Mouse (Mus musculus) CD4-positive, CD25-positive, alpha-beta regulatory T cell, adult 9 weeks (primary cell): Measurements from ENCODE around the gene Cfp. TPM values are rescaled to one million over a fixed set of nuclear protein-coding genes. Genes with fewer than 3 reads are reported as not detected.

Source experiments
- polyA plus RNA-seq: library from polyadenylated mRNA; unstranded; fragments of 100-300 nt; shearing (Covaris generic); gene quantifications from one replicate; pipeline ENCODE4 v1.2.1, GENCODE M21; 2017

Cfp gene
- 4.9 TPM for polyA plus RNA-seq

GRCm38 (mm10) chrX:20931364-20931763, at the start of gene Cfp:
TSS of gene Cfp (minus strand) at chrX:20931555.

DNA sequence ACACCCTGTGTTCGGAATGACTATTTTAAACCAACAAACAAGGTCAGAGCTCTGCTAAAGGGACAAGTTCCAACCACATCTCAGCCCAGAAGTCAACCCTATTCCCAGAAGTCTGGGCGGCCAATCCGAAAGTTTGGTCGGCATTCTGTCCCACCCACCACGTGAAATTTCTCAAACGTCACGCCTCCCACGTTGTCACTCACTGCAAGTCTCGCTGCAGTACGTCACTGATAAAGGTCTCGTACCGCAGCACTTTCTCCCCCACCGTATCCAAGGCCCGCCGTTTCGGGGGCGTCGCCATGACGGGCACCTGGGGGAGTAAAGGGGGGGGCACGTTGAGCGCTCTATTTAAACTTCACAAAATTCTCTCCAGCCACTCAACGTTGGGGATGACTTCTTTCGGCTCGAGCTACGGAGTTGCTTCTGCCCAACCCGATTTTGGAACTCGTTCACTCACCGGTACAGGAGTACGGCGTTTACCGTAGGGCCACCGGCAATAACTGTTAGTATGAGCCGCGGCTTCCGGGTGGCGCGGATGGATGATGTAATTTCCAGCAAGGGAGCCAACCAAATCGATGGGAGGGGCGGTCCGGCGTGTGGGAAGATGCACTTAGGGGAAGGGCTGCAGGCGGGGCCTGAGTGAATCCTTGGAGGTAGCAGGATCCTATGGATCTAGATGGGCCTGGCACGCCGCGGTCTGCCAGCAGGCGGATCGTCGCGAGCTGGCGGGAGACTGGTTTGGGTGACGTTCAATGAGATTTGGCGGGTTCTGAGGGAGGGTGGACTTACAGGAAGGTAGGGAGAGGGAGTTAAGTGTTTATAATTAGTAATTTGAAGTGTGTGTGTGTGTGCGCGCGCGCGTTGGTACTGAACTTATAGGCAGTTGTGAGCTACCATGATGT, 30.4 kb upstream of the Cfp start, which contains the start of gene Uxt:
Uxt (minus strand) TSS at position 541 of the 902 bp plus-strand sequence.

DNA sequence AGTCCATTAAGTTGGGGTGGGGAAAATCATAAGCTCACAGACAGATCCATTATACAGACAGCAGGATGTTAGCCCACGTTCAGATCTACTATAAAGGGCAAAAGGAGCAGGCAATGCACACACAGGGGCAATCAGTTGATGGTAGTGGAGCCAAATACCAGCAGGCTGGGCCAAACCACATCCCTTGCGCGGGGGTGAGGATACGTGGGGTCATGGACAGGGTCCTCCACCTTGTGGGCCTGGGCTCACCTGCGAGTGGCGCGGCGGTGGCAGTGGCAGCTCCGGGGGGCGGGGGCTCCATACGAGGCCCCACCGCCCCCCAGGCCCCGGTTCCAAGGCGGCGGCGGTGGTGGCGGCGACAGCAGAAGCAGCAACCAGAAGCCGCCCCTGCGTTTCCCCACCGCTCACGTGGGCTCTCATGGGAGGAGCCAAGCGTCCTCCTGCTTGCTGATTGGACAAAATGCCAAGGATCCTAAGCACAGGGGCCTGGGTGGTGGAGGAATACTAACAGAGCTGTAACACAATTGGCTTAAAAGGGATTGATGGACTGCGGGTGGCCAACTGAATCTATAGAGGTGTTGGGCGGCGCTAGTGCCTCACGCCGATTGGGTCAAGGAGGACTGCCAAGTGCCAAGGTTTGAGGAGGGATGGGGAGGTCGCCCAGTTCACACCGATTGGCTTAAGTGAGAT, 19.0 kb upstream of the Cfp start, which contains the start of gene Elk1:
Elk1 (minus strand) TSS at position 418 of the 690 bp plus-strand sequence.

GRCm38 (mm10) chrX:20920844-20921364, 10.5 kb downstream of the Cfp start, which contains the start of gene Syn1:
TSS of gene Syn1 (minus strand) at chrX:20921004.

Other genes starting within 250 kb of the Cfp start
- gene Cdk16, start 243.6 kb downstream of the Cfp start, polyA plus RNA-seq = 9.9 TPM
- gene Usp11, start 227.6 kb downstream of the Cfp start, polyA plus RNA-seq = 24.0 TPM
- gene Araf, start 133.7 kb downstream of the Cfp start, polyA plus RNA-seq = 202 TPM
- gene Timp1, start 61.4 kb downstream of the Cfp start, polyA plus RNA-seq = not detected
- gene Syn1, start 10.6 kb downstream of the Cfp start, polyA plus RNA-seq = 0.09 TPM
- 7.3 TPM for gene Elk1, start 19.1 kb upstream of the Cfp start, polyA plus RNA-seq
- gene Uxt, start 30.5 kb upstream of the Cfp start, polyA plus RNA-seq = 53.6 TPM
- 17.4 TPM for gene Zfp182, start 130.8 kb upstream of the Cfp start, polyA plus RNA-seq
- gene Spaca5, start 136.9 kb upstream of the Cfp start, polyA plus RNA-seq = not detected
- 3.1 TPM for gene Zfp300, start 158.0 kb upstream of the Cfp start, polyA plus RNA-seq
- not detected for gene Ssxa1, start 184.3 kb upstream of the Cfp start, polyA plus RNA-seq
- not detected for gene Gm21876, start 244.1 kb upstream of the Cfp start, polyA plus RNA-seq